Mouse (Mus musculus) neural tube, embryonic 15.5 days (tissue): ENCODE results near the gene Crip3. TPM values are rescaled to one million over a fixed set of nuclear protein-coding genes. Genes with fewer than 3 reads are reported as not detected.
A peak's percentile ranks its signal among the peaks of the same experiment; 100 is the strongest.

Source experiments
- ATAC-seq: fragments of 200-750 bp; cut with Nextera tagmentation; 2 replicates; pipeline ENCODE4 v1.8.0; 2017; ENCODE audit warnings: mild to moderate bottlenecking, moderate TSS enrichment, moderate library complexity; ENCODE audit not compliant: low FRiP score
- H3K27ac ChIP-seq: fragments of 300-500 bp; sonication (generic); replicated peaks from 2 replicates; pipeline ENCODE4 v1.5.1; 2015; ENCODE audit warnings: mild to moderate bottlenecking, inconsistent platforms
- H3K27me3 ChIP-seq: fragments of 300-500 bp; sonication (generic); replicated peaks from 2 replicates; pipeline ENCODE4 v1.6.1; 2015; ENCODE audit warnings: inconsistent platforms
- H3K36me3 ChIP-seq: fragments of 300-500 bp; sonication (generic); 2 replicates; pipeline ENCODE4 v1.6.1; 2015; ENCODE audit warnings: inconsistent platforms
- H3K4me1 ChIP-seq: fragments of 300-500 bp; sonication (generic); 2 replicates; pipeline ENCODE4 v1.6.1; 2015; ENCODE audit warnings: inconsistent platforms
- H3K4me2 ChIP-seq: fragments of 300-500 bp; sonication (generic); 2 replicates; pipeline ENCODE4 v1.6.1; 2015; ENCODE audit warnings: inconsistent platforms, mild to moderate bottlenecking, moderate library complexity
- H3K4me3 ChIP-seq: fragments of 300-500 bp; sonication (generic); replicated peaks from 2 replicates; pipeline ENCODE4 v1.5.1; 2015; ENCODE audit warnings: mild to moderate bottlenecking, inconsistent platforms
- H3K9ac ChIP-seq: fragments of 300-500 bp; sonication (generic); replicated peaks from 2 replicates; pipeline ENCODE4 v1.6.1; 2015; ENCODE audit warnings: mild to moderate bottlenecking, inconsistent platforms
- H3K9me3 ChIP-seq: fragments of 300-500 bp; sonication (generic); replicated peaks from 2 replicates; pipeline ENCODE4 v1.6.1; 2016; ENCODE audit warnings: inconsistent platforms
- WGBS: fragments of 180-500 bp; shearing (Covaris S2); methylation state at CpG from one replicate; pipeline ENCODE4 v1.1.7; 2015; ENCODE audit warnings: mixed read lengths; 5-methylcytosine and 5-hydroxymethylcytosine counted together
- polyA plus RNA-seq: library from polyadenylated mRNA; unstranded; fragments of >200 nt; fragmentation: Nextera tagmentation; extraction: Ambion mirVana; gene quantifications from 2 replicates; pipeline ENCODE4 v1.2.1, GENCODE M21; 2015

Crip3 gene
- polyA plus RNA-seq, 1 experiment from 2014 or later, result 2.7 TPM

DNA sequence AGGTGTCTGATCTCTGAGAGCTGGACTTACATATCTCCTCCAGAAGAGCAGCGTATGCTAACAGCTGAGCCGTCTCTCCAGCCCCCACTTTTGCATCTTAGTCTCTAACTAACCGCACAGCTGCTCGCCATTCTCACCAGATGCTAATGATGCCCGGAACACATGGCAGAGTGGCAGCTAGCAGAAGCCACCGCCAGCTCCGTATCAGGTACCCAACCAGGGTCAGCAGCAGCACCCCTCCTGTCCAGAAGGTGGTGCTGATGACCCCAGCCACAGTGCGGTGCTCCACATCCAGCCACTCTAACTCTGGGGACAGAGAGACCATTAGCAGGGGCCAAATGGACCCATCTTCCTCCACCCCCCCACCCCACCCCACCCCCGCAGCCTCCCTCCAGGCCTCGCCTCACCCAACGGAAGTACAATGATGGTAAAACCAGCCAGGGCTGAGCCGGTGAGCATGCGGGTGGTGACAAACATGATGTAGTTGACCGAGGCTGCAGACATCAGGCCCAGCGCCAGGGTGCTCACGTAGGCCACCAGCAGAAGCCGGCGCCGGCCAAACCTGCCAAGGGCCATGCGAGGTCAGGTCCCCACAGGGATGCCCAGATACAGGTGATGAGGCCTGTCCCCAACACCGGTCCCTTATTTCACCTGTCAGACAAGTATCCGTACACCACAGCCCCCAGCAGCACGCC is 8.1 kb downstream of the Crip3 start:
- Histone ChIP-seq H3K27ac (no peak overlapping the region), H3K4me1 (peaks cover 11% of the 10 kb centered on the region), H3K4me3 (no peak overlapping the region), H3K27me3 (0 out of 2 replicates have a peak, but pooled peaks cover 6% of the 10 kb centered on the region), H3K9ac (no peak overlapping the region), H3K36me3 (no peaks in the 10 kb centered on the region), H3K9me3 (no peaks in the 10 kb centered on the region), H3K4me2 (peak overlapping the region; percentile 26; the same call in 1 of the 2 replicates)
- WGBS, result 23% methylated on average over 23 of the region's 23 CpGs
- ATAC-seq, result peak; percentile 60

DNA sequence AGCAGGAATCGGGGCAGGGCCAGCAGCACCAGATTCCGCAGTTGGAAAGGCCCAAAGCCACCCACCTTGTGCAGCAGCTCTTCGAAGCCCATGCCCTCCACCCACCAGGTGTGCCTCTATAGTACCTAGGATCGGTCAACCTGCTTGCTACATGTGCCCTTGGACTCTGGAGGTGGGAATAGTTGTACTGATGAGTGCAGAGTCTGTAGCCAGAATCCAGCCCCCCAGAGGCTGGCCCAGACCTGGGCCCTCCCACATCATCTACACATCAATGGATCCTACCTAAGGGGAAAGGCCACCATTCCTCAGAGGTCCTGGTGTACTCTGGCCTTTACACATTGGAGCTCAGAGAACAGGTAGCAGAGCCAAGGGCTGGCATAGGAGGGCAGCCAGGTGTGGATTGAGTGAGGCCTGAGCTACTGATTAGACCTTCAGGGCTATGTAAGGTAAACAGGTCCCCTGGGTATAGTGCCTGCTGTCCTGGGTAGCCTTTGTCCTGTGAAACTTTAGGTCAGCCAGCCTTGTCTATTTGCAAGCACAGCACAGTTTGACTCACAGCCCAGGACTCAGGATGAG is 9.7 kb downstream of the Crip3 start, which contains the start of gene Slc22a7:
Gene Slc22a7 (minus strand): TSS at position 160 of the 576 bp plus-strand sequence.
- Histone ChIP-seq H3K9me3 (no peaks in the 10 kb centered on the region), H3K27ac (no peak within 1 kb of the TSS), H3K4me1 (peaks cover 11% of the 10 kb centered on the region), H3K36me3 (no peaks in the 10 kb centered on the region), H3K27me3 (peaks cover 14% of the 10 kb centered on the region; the same call in 1 of the 2 replicates), H3K4me3 (no peak within 1 kb of the TSS), H3K9ac (no peak within 1 kb of the TSS), H3K4me2 (no peak within 1 kb of the TSS)
- WGBS, result 77% methylated on average over 4 of the region's 4 CpGs
- ATAC-seq, result no peak

GRCm38 (mm10) chr17:46439176-46439575 is 10.4 kb downstream of the Crip3 start:
- no peak for ATAC-seq
- WGBS, result 95% methylated on average over 10 of the region's 10 CpGs
- Histone ChIP-seq H3K36me3 (no peaks in the 10 kb centered on the region), H3K27me3 (peaks cover 21% of the 10 kb centered on the region), H3K4me2 (no peak overlapping the region), H3K9me3 (no peaks in the 10 kb centered on the region), H3K27ac (no peak overlapping the region), H3K4me3 (no peak overlapping the region), H3K9ac (no peak overlapping the region), H3K4me1 (peaks cover 7% of the 10 kb centered on the region; the same call in 1 of the 2 replicates)

DNA sequence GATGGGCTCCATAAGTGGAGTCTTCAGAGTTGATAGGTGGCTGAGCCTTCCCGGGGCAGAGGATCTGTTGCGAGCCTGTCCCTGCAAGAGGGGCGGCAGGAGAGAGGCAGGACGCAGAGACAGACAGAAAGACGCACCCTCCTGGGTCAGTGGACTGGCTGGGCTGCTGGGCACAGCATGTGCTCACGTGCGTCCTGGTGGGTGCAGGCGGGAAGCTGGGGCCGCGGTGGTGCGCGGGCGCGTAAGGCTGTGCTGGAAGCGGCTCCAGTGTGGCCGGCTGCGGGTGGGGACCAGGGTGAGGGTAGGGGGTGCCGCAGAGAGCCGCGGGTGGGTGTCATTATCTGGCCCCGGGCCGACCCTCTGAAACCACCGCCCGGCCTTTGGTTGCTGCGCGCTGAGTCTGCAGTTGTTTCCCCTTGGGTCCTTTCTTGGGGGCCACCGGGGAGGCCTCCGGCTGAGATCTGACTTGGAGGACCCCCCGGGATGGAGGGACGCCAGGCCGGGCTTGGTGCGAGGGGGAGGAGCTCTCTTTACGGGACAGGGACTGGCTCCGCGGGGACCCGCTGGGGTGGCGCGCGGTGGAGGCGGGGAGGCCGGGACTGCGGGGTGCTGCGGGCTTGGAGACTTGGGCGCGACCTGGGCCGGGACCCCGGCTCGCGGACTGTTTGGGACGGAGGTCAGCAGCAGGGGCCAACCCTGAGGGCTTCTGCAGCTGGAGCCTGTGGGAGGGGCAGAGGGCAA is 16.3 kb downstream of the Crip3 start:
- H3K4me3 ChIP-seq, result no peak overlapping the region; the same call in 1 of the 2 replicates
- H3K4me1 ChIP-seq, result peaks cover 5% of the 10 kb centered on the region; the same call in 1 of the 2 replicates
- 6% methylated on average over 50 of the region's 50 CpGs for WGBS
- no peak overlapping the region for H3K9ac ChIP-seq
- no peaks in the 10 kb centered on the region for H3K9me3 ChIP-seq
- H3K36me3 ChIP-seq, result peaks cover 13% of the 10 kb centered on the region
- no peak overlapping the region for H3K27ac ChIP-seq
- peaks cover 49% of the 10 kb centered on the region for H3K27me3 ChIP-seq
- no peak for ATAC-seq
- peak overlapping the region; percentile 46 for H3K4me2 ChIP-seq

GRCm38 (mm10) chr17:46446264-46446663 is 17.5 kb downstream of the Crip3 start:
- H3K4me1 ChIP-seq, result peaks cover 5% of the 10 kb centered on the region; the same call in 1 of the 2 replicates
- no peak overlapping the region for H3K4me3 ChIP-seq
- H3K27ac ChIP-seq, result no peak overlapping the region
- H3K9ac ChIP-seq, result no peak overlapping the region
- H3K36me3 ChIP-seq, result peaks cover 13% of the 10 kb centered on the region
- H3K9me3 ChIP-seq, result no peaks in the 10 kb centered on the region
- 91% methylated on average over 16 of the region's 16 CpGs for WGBS
- peaks cover 49% of the 10 kb centered on the region for H3K27me3 ChIP-seq
- no peak for ATAC-seq
- H3K4me2 ChIP-seq, result no peak overlapping the region

- Histone ChIP-seq H3K9me3 (no peaks in the 10 kb centered on the region), H3K4me2 (no peak overlapping the region), H3K4me1 (peaks cover 39% of the 10 kb centered on the region), H3K36me3 (no peaks in the 10 kb centered on the region), H3K9ac (no peak overlapping the region), H3K27ac (no peak overlapping the region), H3K27me3 (peaks cover 13% of the 10 kb centered on the region; the same call in 1 of the 2 replicates), H3K4me3 (no peak overlapping the region)
- WGBS, result 37% methylated on average over 5 of the region's 5 CpGs
- ATAC-seq, result no peak
Observed at GRCm38 (mm10) chr17:46452683-46453082, 24.0 kb downstream of the Crip3 start.

DNA sequence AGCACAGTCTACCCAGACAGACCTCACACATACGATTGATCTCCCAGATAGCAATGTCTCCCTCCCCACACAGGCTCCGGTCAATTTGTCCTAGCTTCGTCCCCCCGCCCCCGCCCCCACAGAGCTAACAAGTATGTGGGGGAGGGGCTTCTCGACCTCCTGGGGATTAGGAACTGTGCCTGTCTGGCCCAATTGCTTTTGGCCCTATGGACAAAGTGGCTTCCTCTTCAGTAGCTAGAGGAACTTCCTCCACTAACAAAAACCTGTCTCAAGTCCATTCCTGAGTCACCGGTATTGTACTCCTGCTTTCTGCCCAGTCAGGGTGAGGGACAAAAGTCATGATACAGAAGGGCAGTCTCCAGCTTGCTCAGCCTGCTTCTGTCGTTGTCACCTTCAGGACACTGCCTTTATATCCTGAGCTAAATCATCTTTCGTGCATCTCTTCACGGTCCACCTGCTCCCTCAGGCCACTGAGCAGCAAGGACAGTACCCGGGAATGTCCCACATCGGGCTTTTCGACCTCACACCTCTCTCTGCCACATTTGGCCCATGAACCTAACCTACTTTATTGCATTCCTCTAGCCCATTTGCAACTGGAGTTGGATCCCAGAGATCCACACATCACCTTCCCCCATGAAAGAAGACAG is 24.7 kb downstream of the Crip3 start:
- Histone ChIP-seq H3K36me3 (0 out of 2 replicates have a peak, but pooled peaks cover under 1% of the 10 kb centered on the region), H3K9ac (no peak overlapping the region), H3K4me2 (peak overlapping the region; percentile 66), H3K27me3 (peaks cover 15% of the 10 kb centered on the region; the same call in 1 of the 2 replicates), H3K9me3 (no peaks in the 10 kb centered on the region), H3K4me1 (peaks cover 39% of the 10 kb centered on the region), H3K4me3 (no peak overlapping the region), H3K27ac (peak overlapping the region; percentile 45; the same call in 1 of the 2 replicates)
- 4% methylated on average over 13 of the region's 13 CpGs for WGBS
- ATAC-seq, result no peak

DNA sequence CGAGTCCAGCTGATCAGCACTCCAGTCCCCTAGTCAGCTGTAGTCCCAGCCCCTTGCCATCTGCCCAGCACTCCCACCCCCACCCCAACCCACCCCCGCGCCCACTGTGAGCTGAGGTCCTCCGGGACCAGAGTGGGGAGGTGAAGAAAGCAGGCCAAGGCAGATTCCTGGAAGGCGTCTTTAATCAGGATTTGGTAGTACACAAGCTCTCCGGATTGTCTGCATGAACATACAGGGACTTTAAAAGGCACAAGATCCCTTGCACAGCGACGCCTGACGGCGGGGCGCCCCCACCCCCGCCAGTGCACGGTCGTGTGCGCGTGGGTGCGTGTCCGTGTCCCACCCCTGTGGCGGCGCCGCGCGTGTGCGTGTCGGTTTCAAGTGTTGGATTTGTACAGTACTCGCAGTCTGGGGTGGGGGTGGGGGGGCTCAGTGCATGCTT is 25.3 kb downstream of the Crip3 start:
- WGBS, result 1% methylated on average over 25 of the region's 26 CpGs
- Histone ChIP-seq H3K4me3 (peak overlapping the region; percentile 29), H3K9ac (peak overlapping the region; percentile 32; the same call in 1 of the 2 replicates)

DNA sequence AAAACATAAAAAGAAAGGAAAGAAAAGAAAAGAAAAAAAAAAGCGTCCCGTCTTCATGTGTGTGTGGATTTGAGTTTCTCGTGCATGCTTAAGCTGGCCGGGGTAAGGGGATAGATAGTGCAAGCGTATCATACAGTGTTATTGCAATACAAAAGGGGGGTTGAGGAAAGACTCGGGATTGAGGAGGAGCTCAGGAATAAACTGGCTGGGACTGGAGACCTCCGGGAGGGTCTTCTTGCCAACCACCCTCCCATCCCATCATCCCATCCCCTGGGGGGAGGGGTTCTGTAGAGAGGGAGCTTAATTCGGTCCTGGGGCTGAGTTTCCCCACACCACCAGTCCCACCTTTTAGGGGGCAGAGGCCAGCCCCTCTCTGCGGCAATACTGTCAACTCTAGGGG is 25.8 kb downstream of the Crip3 start:
- Histone ChIP-seq H3K4me1 (peaks cover 39% of the 10 kb centered on the region), H3K27me3 (peaks cover 17% of the 10 kb centered on the region; the same call in 1 of the 2 replicates), H3K9ac (0 out of 2 replicates have a peak overlapping the region, but pooled peaks have one; percentile 11), H3K36me3 (peaks cover 9% of the 10 kb centered on the region; the same call in 1 of the 2 replicates), H3K27ac (no peak overlapping the region), H3K4me2 (peak overlapping the region; percentile 66), H3K9me3 (no peaks in the 10 kb centered on the region), H3K4me3 (peak overlapping the region; percentile 29)
- peak; percentile 33 for ATAC-seq
- WGBS, result 1% methylated on average over 9 of the region's 9 CpGs

More for the DNA sequence above, 25.3 kb downstream of the Crip3 start:
- H3K9me3 ChIP-seq, result no peaks in the 10 kb centered on the region
- H3K27me3 ChIP-seq, result peaks cover 15% of the 10 kb centered on the region; the same call in 1 of the 2 replicates
- peaks cover 5% of the 10 kb centered on the region; the same call in 1 of the 2 replicates for H3K36me3 ChIP-seq
- peaks cover 39% of the 10 kb centered on the region for H3K4me1 ChIP-seq
- peak overlapping the region; percentile 45; the same call in 1 of the 2 replicates for H3K27ac ChIP-seq
- peak overlapping the region; percentile 66 for H3K4me2 ChIP-seq
- peak; percentile 37; the same call in 1 of the 2 replicates for ATAC-seq

- Histone ChIP-seq H3K36me3 (peaks cover 13% of the 10 kb centered on the region; the same call in 1 of the 2 replicates), H3K4me1 (peaks cover 39% of the 10 kb centered on the region), H3K27me3 (peaks cover 21% of the 10 kb centered on the region; the same call in 1 of the 2 replicates), H3K27ac (no peak overlapping the region), H3K4me2 (peak overlapping the region; percentile 66), H3K9me3 (no peaks in the 10 kb centered on the region), H3K4me3 (peak overlapping the region; percentile 29), H3K9ac (0 out of 2 replicates have a peak overlapping the region, but pooled peaks have one; percentile 11)
- 3% methylated on average over 33 of the region's 33 CpGs for WGBS
- ATAC-seq, result no peak; the same call in none of the 2 replicates
Observed at GRCm38 (mm10) chr17:46455110-46455691, 26.5 kb downstream of the Crip3 start.
